Mouse (Mus musculus): ENCODE data around the gene Gprin1. TPM values are rescaled to one million over a fixed set of nuclear protein-coding genes. Genes with fewer than 3 reads are reported as not detected.

The Gprin1 gene
- polyA plus RNA-seq (2015; fragmentation: Nextera tagmentation; extraction: Ambion mirVana) = 0.04 TPM in 1 of 2 replicates, not detected in the other

GRCm38 (mm10) chr13:54749864-54750411 lies at the start of gene Gprin1:
Gprin1 (minus strand) TSS chr13:54749874.
- peaks cover 58% of the 10 kb centered on the region for H3K27me3 ChIP-seq (ENCODE audit: control insufficient read depth, insufficient read depth, low read length)

GRCm38 (mm10) chr13:54798740-54799139 lies 49.1 kb upstream of the Gprin1 start:
- no peaks in the 10 kb centered on the region; the same call in 1 of the 2 replicates for H3K9me3 ChIP-seq (replicated peaks; ENCODE audit: control insufficient read depth, low read length)
- no peak overlapping the region for H3K9ac ChIP-seq (ENCODE audit: low read length)
- no peak overlapping the region for H3K27ac ChIP-seq (ENCODE audit: low read length)
- WGBS = 45% methylated on average over 10 of the region's 10 CpGs
- H3K27me3 ChIP-seq (ENCODE audit: control insufficient read depth, insufficient read depth, low read length) = peaks cover 13% of the 10 kb centered on the region
- H3K4me3 ChIP-seq (ENCODE audit: low read length) = no peak overlapping the region
- no peak for ATAC-seq (replicated peaks; ENCODE audit: extremely low read depth, insufficient read depth, low FRiP score)
- H3K4me2 ChIP-seq (ENCODE audit: low read depth, low read length) = no peak overlapping the region
- H3K36me3 ChIP-seq (ENCODE audit: control insufficient read depth, insufficient read depth) = no peaks in the 10 kb centered on the region
- no peaks in the 10 kb centered on the region for H3K4me1 ChIP-seq (ENCODE audit: control insufficient read depth, insufficient read depth, low read length)

More at GRCm38 (mm10) chr13:54749864-54750411, at the start of gene Gprin1:
- Histone ChIP-seq H3K27ac (ENCODE audit: low read length) (no peak within 1 kb of the TSS), H3K4me2 (ENCODE audit: low read depth, low read length) (peak within 1 kb of the TSS; percentile 84), H3K4me1 (ENCODE audit: control insufficient read depth, insufficient read depth, low read length) (peaks cover 5% of the 10 kb centered on the region), H3K4me3 (ENCODE audit: low read length) (peak within 1 kb of the TSS; percentile 56), H3K9ac (ENCODE audit: low read length) (no peak within 1 kb of the TSS), H3K36me3 (ENCODE audit: control insufficient read depth, insufficient read depth) (no peaks in the 10 kb centered on the region), H3K9me3 (replicated peaks; ENCODE audit: control insufficient read depth, low read length) (no peaks in the 10 kb centered on the region)
- peak; percentile 41; the same call in 1 of the 2 replicates for ATAC-seq (replicated peaks; ENCODE audit: extremely low read depth, insufficient read depth, low FRiP score)
- 2% methylated on average over 23 of the region's 29 CpGs for WGBS

GRCm38 (mm10) chr13:54797861-54798643 lies 48.4 kb upstream of the Gprin1 start:
- Histone ChIP-seq H3K4me3 (ENCODE audit: low read length) (no peak overlapping the region), H3K27me3 (ENCODE audit: control insufficient read depth, insufficient read depth, low read length) (peaks cover 13% of the 10 kb centered on the region), H3K27ac (ENCODE audit: low read length) (no peak overlapping the region), H3K9me3 (replicated peaks; ENCODE audit: control insufficient read depth, low read length) (no peaks in the 10 kb centered on the region; the same call in 1 of the 2 replicates), H3K4me2 (ENCODE audit: low read depth, low read length) (no peak overlapping the region), H3K4me1 (ENCODE audit: control insufficient read depth, insufficient read depth, low read length) (no peaks in the 10 kb centered on the region), H3K9ac (ENCODE audit: low read length) (no peak overlapping the region), H3K36me3 (ENCODE audit: control insufficient read depth, insufficient read depth) (no peaks in the 10 kb centered on the region)
- no peak for ATAC-seq (replicated peaks; ENCODE audit: extremely low read depth, insufficient read depth, low FRiP score)
- 71% methylated on average over 16 of the region's 16 CpGs for WGBS

- no peak for ATAC-seq (replicated peaks; ENCODE audit: extremely low read depth, insufficient read depth, low FRiP score)
- no peaks in the 10 kb centered on the region for H3K36me3 ChIP-seq (ENCODE audit: control insufficient read depth, insufficient read depth)
- H3K27ac ChIP-seq (ENCODE audit: low read length) = no peak overlapping the region
- H3K4me2 ChIP-seq (ENCODE audit: low read depth, low read length) = no peak overlapping the region
- no peaks in the 10 kb centered on the region for H3K9me3 ChIP-seq (replicated peaks; ENCODE audit: control insufficient read depth, low read length)
- no peak overlapping the region for H3K9ac ChIP-seq (ENCODE audit: low read length)
- H3K27me3 ChIP-seq (ENCODE audit: control insufficient read depth, insufficient read depth, low read length) = peaks cover 15% of the 10 kb centered on the region
- H3K4me3 ChIP-seq (ENCODE audit: low read length) = no peak overlapping the region
- WGBS = 38% methylated on average over 4 of the region's 4 CpGs
- H3K4me1 ChIP-seq (ENCODE audit: control insufficient read depth, insufficient read depth, low read length) = no peaks in the 10 kb centered on the region
Measured at GRCm38 (mm10) chr13:54797356-54797755, 47.7 kb upstream of the Gprin1 start.

GRCm38 (mm10) chr13:54794843-54795242 lies 45.2 kb upstream of the Gprin1 start:
- no peaks in the 10 kb centered on the region for H3K36me3 ChIP-seq (ENCODE audit: control insufficient read depth, insufficient read depth)
- H3K27ac ChIP-seq (ENCODE audit: low read length) = no peak overlapping the region
- peaks cover 4% of the 10 kb centered on the region; the same call in 1 of the 2 replicates for H3K4me1 ChIP-seq (ENCODE audit: control insufficient read depth, insufficient read depth, low read length)
- H3K27me3 ChIP-seq (ENCODE audit: control insufficient read depth, insufficient read depth, low read length) = peaks cover 31% of the 10 kb centered on the region
- H3K4me2 ChIP-seq (ENCODE audit: low read depth, low read length) = no peak overlapping the region
- no peak overlapping the region for H3K4me3 ChIP-seq (ENCODE audit: low read length)
- ATAC-seq (replicated peaks; ENCODE audit: extremely low read depth, insufficient read depth, low FRiP score) = no peak
- H3K9me3 ChIP-seq (replicated peaks; ENCODE audit: control insufficient read depth, low read length) = no peaks in the 10 kb centered on the region
- WGBS = 43% methylated on average over 5 of the region's 5 CpGs
- no peak overlapping the region for H3K9ac ChIP-seq (ENCODE audit: low read length)

- Histone ChIP-seq H3K4me3 (ENCODE audit: low read length) (no peak overlapping the region), H3K9ac (ENCODE audit: low read length) (no peak overlapping the region), H3K27me3 (ENCODE audit: control insufficient read depth, insufficient read depth, low read length) (peaks cover 34% of the 10 kb centered on the region), H3K9me3 (replicated peaks; ENCODE audit: control insufficient read depth, low read length) (no peaks in the 10 kb centered on the region), H3K36me3 (ENCODE audit: control insufficient read depth, insufficient read depth) (no peaks in the 10 kb centered on the region), H3K27ac (ENCODE audit: low read length) (no peak overlapping the region), H3K4me1 (ENCODE audit: control insufficient read depth, insufficient read depth, low read length) (peaks cover 5% of the 10 kb centered on the region; the same call in 1 of the 2 replicates), H3K4me2 (ENCODE audit: low read depth, low read length) (no peak overlapping the region)
- ATAC-seq (replicated peaks; ENCODE audit: extremely low read depth, insufficient read depth, low FRiP score) = no peak
- 73% methylated on average over 16 of the region's 16 CpGs for WGBS
Measured at GRCm38 (mm10) chr13:54794002-54794577, 44.4 kb upstream of the Gprin1 start.

- WGBS = 15% methylated on average over 21 of the region's 21 CpGs
- ATAC-seq (replicated peaks; ENCODE audit: extremely low read depth, insufficient read depth, low FRiP score) = no peak
- no peak overlapping the region for H3K27ac ChIP-seq (ENCODE audit: low read length)
- peaks cover 28% of the 10 kb centered on the region for H3K27me3 ChIP-seq (ENCODE audit: control insufficient read depth, insufficient read depth, low read length)
- H3K9ac ChIP-seq (ENCODE audit: low read length) = no peak overlapping the region
- no peak overlapping the region for H3K4me2 ChIP-seq (ENCODE audit: low read depth, low read length)
- H3K9me3 ChIP-seq (replicated peaks; ENCODE audit: control insufficient read depth, low read length) = no peaks in the 10 kb centered on the region
- H3K4me3 ChIP-seq (ENCODE audit: low read length) = no peak overlapping the region
- peaks cover 5% of the 10 kb centered on the region; the same call in 1 of the 2 replicates for H3K4me1 ChIP-seq (ENCODE audit: control insufficient read depth, insufficient read depth, low read length)
- H3K36me3 ChIP-seq (ENCODE audit: control insufficient read depth, insufficient read depth) = no peaks in the 10 kb centered on the region
Measured at GRCm38 (mm10) chr13:54792259-54793230, 42.9 kb upstream of the Gprin1 start.

GRCm38 (mm10) chr13:54789561-54790397 lies 40.1 kb upstream of the Gprin1 start:
- peak; percentile 21 for ATAC-seq (replicated peaks; ENCODE audit: extremely low read depth, insufficient read depth, low FRiP score)
- WGBS = under 1% methylated on average over 38 of the region's 38 CpGs

More at GRCm38 (mm10) chr13:54789561-54790397, 40.1 kb upstream of the Gprin1 start:
- Histone ChIP-seq H3K9me3 (replicated peaks; ENCODE audit: control insufficient read depth, low read length) (no peaks in the 10 kb centered on the region), H3K36me3 (ENCODE audit: control insufficient read depth, insufficient read depth) (no peaks in the 10 kb centered on the region), H3K4me1 (ENCODE audit: control insufficient read depth, insufficient read depth, low read length) (peaks cover 5% of the 10 kb centered on the region; the same call in 1 of the 2 replicates), H3K27me3 (ENCODE audit: control insufficient read depth, insufficient read depth, low read length) (peaks cover 22% of the 10 kb centered on the region), H3K4me2 (ENCODE audit: low read depth, low read length) (peak overlapping the region; percentile 97), H3K27ac (ENCODE audit: low read length) (no peak overlapping the region), H3K9ac (ENCODE audit: low read length) (peak overlapping the region; percentile 68), H3K4me3 (ENCODE audit: low read length) (peak overlapping the region; percentile 70)
